In the genomic region with DNA sequence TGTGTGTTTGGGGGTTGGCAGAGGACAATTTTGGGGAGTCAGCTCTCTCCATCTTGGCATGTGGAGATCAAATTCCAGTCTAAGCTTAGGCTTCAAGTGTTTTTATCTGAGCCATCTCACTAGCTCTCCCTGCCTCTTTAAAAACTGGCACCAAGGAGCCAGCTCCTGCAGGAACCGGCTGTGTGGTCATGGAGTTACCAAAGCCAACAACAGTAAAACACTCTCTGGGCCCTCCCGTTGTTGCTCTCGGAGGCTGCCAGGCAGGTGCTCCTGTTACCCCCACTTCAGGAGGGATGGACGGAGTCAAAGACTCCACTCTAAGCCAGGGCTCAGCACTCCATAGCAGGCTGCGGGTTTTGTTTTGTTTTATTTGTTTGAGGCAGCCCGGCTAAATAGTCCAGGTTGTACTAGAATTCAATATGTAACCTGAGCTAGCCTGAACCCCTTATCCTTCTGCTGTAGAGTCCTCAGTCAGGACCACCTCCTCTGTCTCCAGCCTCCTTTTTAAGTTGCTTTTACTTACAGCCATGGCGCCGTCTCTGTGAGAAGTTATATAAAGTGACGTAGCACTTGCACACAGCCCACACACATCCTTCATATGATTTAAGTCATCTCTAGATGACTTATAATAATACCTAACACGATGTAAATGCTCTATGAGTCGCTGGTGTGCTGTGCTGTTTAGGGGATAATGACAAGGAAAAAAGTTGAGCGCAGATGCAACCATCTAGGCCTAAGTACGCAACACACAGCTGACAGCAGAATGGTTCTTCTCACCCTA, we compare ENCODE assay signal across 19 mouse cellular contexts. TPM values are rescaled to one million over a fixed set of nuclear protein-coding genes. Genes with fewer than 3 reads are reported as not detected.
A peak's percentile ranks its signal among the peaks of the same experiment; 100 is the strongest.
DNase-seq lines count a peak whose midpoint lies in the region; ATAC-seq and TF ChIP-seq lines count a peak whose summit lies in the region.
"Had no signal": no experiment of that assay in that cellular context is flagged by ENCODE, and none has a peak within 500 bp of the region (broad histone marks: within the 10 kb centered on the region; RNA-seq: fewer than 3 reads in every experiment).

No protein-coding gene starts in this region.

- no peak overlapping the region for H3K9ac ChIP-seq in forebrain, postnatal 0 days
- no peak overlapping the region for H3K9ac ChIP-seq in lung, embryonic 14.5 days
- H3K9ac ChIP-seq in forebrain, embryonic 15.5 days (replicated peaks) = no peak overlapping the region
- H3K9ac ChIP-seq: midbrain, embryonic 13.5 days had no signal

- no peak for TF ChIP-seq CTCF in forebrain, postnatal 0 days (IDR thresholded peaks at IDR 0.05; ENCODE audit: low read depth)
- TF ChIP-seq CTCF in lung, embryonic 14.5 days (IDR thresholded peaks at IDR 0.05; ENCODE audit: low read depth) = no peak

- H3K4me1 ChIP-seq in forebrain, embryonic 10.5 days = peaks cover 98% of the 10 kb centered on the region
- peaks cover 11% of the 10 kb centered on the region for H3K4me1 ChIP-seq in forebrain, postnatal 0 days (ENCODE audit: insufficient read depth)
- H3K4me1 ChIP-seq in lung, embryonic 14.5 days (ENCODE audit: insufficient read depth) = peaks cover 20% of the 10 kb centered on the region
- peaks cover 49% of the 10 kb centered on the region for H3K4me1 ChIP-seq in forebrain, embryonic 15.5 days

- WGBS in forebrain, embryonic 10.5 days = 78% methylated on average over 13 of the region's 13 CpGs
- WGBS in forebrain, postnatal 0 days = 68% methylated on average over 13 of the region's 13 CpGs
- WGBS in lung, embryonic 14.5 days = 59% methylated on average over 13 of the region's 13 CpGs
- 68% methylated on average over 13 of the region's 13 CpGs for WGBS in forebrain, embryonic 15.5 days

- H3K9me3 ChIP-seq in forebrain, embryonic 10.5 days = no peaks in the 10 kb centered on the region
- H3K9me3 ChIP-seq in forebrain, postnatal 0 days (ENCODE audit: low read length) = no peaks in the 10 kb centered on the region
- no peaks in the 10 kb centered on the region for H3K9me3 ChIP-seq in lung, embryonic 14.5 days (ENCODE audit: low read depth, low read length)
- H3K9me3 ChIP-seq in forebrain, embryonic 15.5 days = no peaks in the 10 kb centered on the region
- H3K9me3 ChIP-seq: midbrain, embryonic 13.5 days had no signal

- no peak overlapping the region for H3K4me3 ChIP-seq in forebrain, embryonic 10.5 days
- H3K4me3 ChIP-seq in forebrain, postnatal 0 days (ENCODE audit: low read depth, low read length) = no peak overlapping the region
- H3K4me3 ChIP-seq in lung, embryonic 14.5 days (ENCODE audit: low read depth, low read length) = no peak overlapping the region
- no peak overlapping the region for H3K4me3 ChIP-seq in forebrain, embryonic 15.5 days
- H3K4me3 ChIP-seq: midbrain, embryonic 13.5 days; myocyte had no signal

- no peak overlapping the region for H3K4me2 ChIP-seq in forebrain, postnatal 0 days (ENCODE audit: low read depth)
- H3K4me2 ChIP-seq in lung, embryonic 14.5 days = no peak overlapping the region
- H3K4me2 ChIP-seq in forebrain, embryonic 15.5 days (replicated peaks) = no peak overlapping the region
- H3K4me2 ChIP-seq: liver, embryonic 11.5 days; midbrain, embryonic 13.5 days had no signal

- no peak for ATAC-seq in forebrain, postnatal 0 days
- ATAC-seq in lung, embryonic 14.5 days (ENCODE audit: insufficient read depth) = no peak
- ATAC-seq in forebrain, embryonic 15.5 days (replicated peaks) = no peak
- ATAC-seq: forebrain, embryonic 16.5 days; hindbrain, embryonic 16.5 days; midbrain, embryonic 13.5 days had no signal

- H3K36me3 ChIP-seq in forebrain, embryonic 10.5 days (replicated peaks) = peaks cover 11% of the 10 kb centered on the region
- no peaks in the 10 kb centered on the region for H3K36me3 ChIP-seq in forebrain, postnatal 0 days (ENCODE audit: insufficient read depth)
- H3K36me3 ChIP-seq in lung, embryonic 14.5 days (ENCODE audit: insufficient read depth) = no peaks in the 10 kb centered on the region
- H3K36me3 ChIP-seq in forebrain, embryonic 15.5 days = no peaks in the 10 kb centered on the region
- H3K36me3 ChIP-seq: midbrain, embryonic 13.5 days had no signal

- DNase-seq in forebrain, embryonic 10.5 days (ENCODE audit: extremely low spot score, low spot score) = no peak
- DNase-seq in forebrain, postnatal 0 days = no peak
- peak; percentile 54 for DNase-seq in kidney, adult 11 months
- no peak for DNase-seq in kidney, adult 18-20 months
- DNase-seq in lung, embryonic 14.5 days = no peak
- DNase-seq in lung, postnatal 10 days = no peak
- peak; percentile 46 for DNase-seq in lung, postnatal 36 days
- DNase-seq: cerebellum, adult 11 months; gastrocnemius, postnatal 14 days; left cerebral cortex, postnatal 4 days; right cerebral cortex, postnatal 14 days; thymus, postnatal 36 days had no signal

- H3K27me3 ChIP-seq in forebrain, embryonic 10.5 days (ENCODE audit: poor library complexity, severe bottlenecking) = no peaks in the 10 kb centered on the region
- no peaks in the 10 kb centered on the region for H3K27me3 ChIP-seq in forebrain, postnatal 0 days (ENCODE audit: insufficient read depth, low read length)
- no peaks in the 10 kb centered on the region for H3K27me3 ChIP-seq in lung, embryonic 14.5 days (ENCODE audit: insufficient read depth, low read length)
- no peaks in the 10 kb centered on the region for H3K27me3 ChIP-seq in forebrain, embryonic 15.5 days
- H3K27me3 ChIP-seq: midbrain, embryonic 13.5 days had no signal

- peak overlapping the region; percentile 48; the same call in 1 of the 2 replicates for H3K27ac ChIP-seq in forebrain, embryonic 10.5 days
- no peak overlapping the region for H3K27ac ChIP-seq in forebrain, postnatal 0 days (ENCODE audit: low read depth, low read length)
- H3K27ac ChIP-seq in lung, embryonic 14.5 days (ENCODE audit: low read depth) = peak overlapping the region; percentile 36; the same call in 1 of the 2 replicates
- H3K27ac ChIP-seq in forebrain, embryonic 15.5 days (replicated peaks) = no peak overlapping the region
- H3K27ac ChIP-seq: macrophage; midbrain, embryonic 13.5 days had no signal

RNA-seq across cellular contexts. Expression of a gene that starts 42.3 kb away (rescaled TPM):
- polyA plus RNA-seq in forebrain, embryonic 10.5 days (2016; fragmentation: Nextera tagmentation; extraction: Ambion mirVana) = 33.3 and 33.4 TPM in 2 replicates
- total RNA-seq in forebrain, postnatal 0 days (2014; rRNA removed) = 22.5 and 30.6 TPM in 2 replicates
- polyA plus RNA-seq in forebrain, postnatal 0 days (2015; fragmentation: Nextera tagmentation; extraction: Ambion mirVana) = 9.6 and 12.3 TPM in 2 replicates
- polyA plus RNA-seq in lung, embryonic 14.5 days (2014; fragmentation: Nextera tagmentation; extraction: Ambion mirVana) = 15.8 and 17.7 TPM in 2 replicates
- 21.1 and 22.1 TPM in 2 replicates for polyA plus RNA-seq in forebrain, embryonic 15.5 days (2015; fragmentation: Nextera tagmentation; extraction: Ambion mirVana)

RNA-seq across cellular contexts. Expression of a gene that starts 48.3 kb away (rescaled TPM):
- polyA plus RNA-seq in forebrain, embryonic 10.5 days (2016; fragmentation: Nextera tagmentation; extraction: Ambion mirVana) = 462 and 476 TPM in 2 replicates
- total RNA-seq in forebrain, postnatal 0 days (2014; rRNA removed) = 143 and 145 TPM in 2 replicates
- 110 and 128 TPM in 2 replicates for polyA plus RNA-seq in forebrain, postnatal 0 days (2015; fragmentation: Nextera tagmentation; extraction: Ambion mirVana)
- 629 and 635 TPM in 2 replicates for polyA plus RNA-seq in lung, embryonic 14.5 days (2014; fragmentation: Nextera tagmentation; extraction: Ambion mirVana)
- polyA plus RNA-seq in forebrain, embryonic 15.5 days (2015; fragmentation: Nextera tagmentation; extraction: Ambion mirVana) = 299 and 300 TPM in 2 replicates

Comparison
In these comparisons a context has a peak if more than half of its experiments do, and no peak if none do; other contexts are left out.
1. DNase-seq: peak in kidney, adult 11 months (single experiment) and lung, postnatal 36 days (single experiment); none in forebrain, embryonic 10.5 days (single experiment), forebrain, postnatal 0 days (single experiment), kidney, adult 18-20 months (single experiment), lung, embryonic 14.5 days (single experiment) and lung, postnatal 10 days (single experiment).
2. H3K27ac ChIP-seq: peak in forebrain, embryonic 10.5 days (single experiment) and lung, embryonic 14.5 days (single experiment); none in forebrain, postnatal 0 days (single experiment) and forebrain, embryonic 15.5 days (single experiment).